Mouse (Mus musculus) bone marrow, adult 2 months (tissue): ENCODE results near the gene Arid1a.
"Not testable (repeated sequence)": the region's sequence is repeated elsewhere in the genome, so short reads cannot be mapped to it uniquely, and the experiment has no call there.

Experiments used
- CTCF ChIP-seq: fragments of 200-500 bp; IDR thresholded peaks from 2 replicates; pipeline ENCODE4 v1.5.1; 2011; ENCODE audit warnings: low read length, control low read depth; ENCODE audit not compliant: control insufficient read depth, insufficient read depth
- POLR2A ChIP-seq: fragments of 200-500 bp; IDR thresholded peaks from 2 replicates; pipeline ENCODE4 v1.6.1; 2011; ENCODE audit warnings: low read depth, mild to moderate bottlenecking, control low read depth, low read length, borderline replicate concordance; ENCODE audit not compliant: control insufficient read depth

DNA sequence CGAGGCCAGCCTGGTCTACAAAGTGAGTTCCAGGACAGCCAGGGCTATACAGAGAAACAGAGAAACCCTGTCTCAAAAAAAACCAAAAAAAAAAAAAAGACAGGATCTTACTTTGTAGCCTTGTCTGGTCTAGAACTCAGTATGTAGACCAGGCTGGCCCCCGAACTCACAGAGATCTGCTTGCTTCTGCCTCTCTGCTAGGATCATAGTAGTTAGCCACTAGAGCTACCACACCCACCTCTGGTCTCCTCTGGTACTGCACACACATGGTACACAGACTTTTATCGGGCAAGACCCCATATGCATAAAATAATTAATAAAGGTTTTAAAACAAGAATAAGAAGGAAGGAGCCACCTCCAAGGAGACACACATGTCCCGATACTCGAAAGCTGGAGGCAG, 102.5 kb downstream of the Arid1a start:
- TF ChIP-seq POLR2A, CTCF: not testable (repeated sequence)
